Mouse (Mus musculus) layer of hippocampus, postnatal 25 days (tissue): ENCODE data around the gene Bbc3. TPM values are rescaled to one million over a fixed set of nuclear protein-coding genes. Genes with fewer than 3 reads are reported as not detected.

Experiments used
- DNase-seq, 2 experiments: peaks; one replicate each; pipeline ENCODE4 v3.0.0; 2022; ENCODE audit warnings: mixed read lengths in 2 of 2, low spot score in 1 of 2; ENCODE audit errors: extremely low spot score in 1 of 2
- total RNA-seq, 2 experiments: library from RNA; stranded (reverse); gene quantifications; 2 replicates each; pipeline ENCODE4 v1.2.3; 2021

Gene Bbc3
- total RNA-seq, 2 experiments from 2014 or later, result 14.0 to 20.0 TPM

GRCm38 (mm10) chr7:16313481-16314220, 5.5 kb downstream of the Bbc3 start:
- peak; percentile 64 to 67 for DNase-seq

DNA sequence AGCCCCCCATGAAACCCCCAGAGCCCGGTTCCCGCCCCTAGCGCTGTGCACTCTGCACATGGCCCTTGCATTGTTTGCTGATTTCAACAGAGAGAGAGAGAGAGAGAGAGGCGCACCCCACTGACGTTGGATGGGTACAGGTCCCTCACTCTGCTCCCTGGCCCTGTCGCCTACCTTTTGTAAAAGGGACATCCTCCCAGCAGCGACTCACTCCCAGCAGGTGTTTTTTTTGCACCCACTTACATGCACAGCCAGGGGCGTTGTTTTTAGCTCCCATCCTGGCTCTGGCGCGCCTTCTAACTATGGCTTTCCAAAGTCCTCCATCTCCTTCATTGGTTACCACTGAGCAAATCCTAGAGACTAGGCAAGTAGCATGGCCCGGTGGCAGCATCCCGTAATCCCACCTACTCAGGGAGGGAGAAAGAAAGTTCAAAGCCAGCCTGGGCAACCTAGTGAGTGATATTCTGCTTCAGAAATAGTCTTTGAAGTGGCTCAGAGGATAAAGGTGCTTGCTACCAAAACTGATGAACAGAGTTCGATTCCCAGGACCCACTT, 6.1 kb downstream of the Bbc3 start:
- no peak for DNase-seq

DNA sequence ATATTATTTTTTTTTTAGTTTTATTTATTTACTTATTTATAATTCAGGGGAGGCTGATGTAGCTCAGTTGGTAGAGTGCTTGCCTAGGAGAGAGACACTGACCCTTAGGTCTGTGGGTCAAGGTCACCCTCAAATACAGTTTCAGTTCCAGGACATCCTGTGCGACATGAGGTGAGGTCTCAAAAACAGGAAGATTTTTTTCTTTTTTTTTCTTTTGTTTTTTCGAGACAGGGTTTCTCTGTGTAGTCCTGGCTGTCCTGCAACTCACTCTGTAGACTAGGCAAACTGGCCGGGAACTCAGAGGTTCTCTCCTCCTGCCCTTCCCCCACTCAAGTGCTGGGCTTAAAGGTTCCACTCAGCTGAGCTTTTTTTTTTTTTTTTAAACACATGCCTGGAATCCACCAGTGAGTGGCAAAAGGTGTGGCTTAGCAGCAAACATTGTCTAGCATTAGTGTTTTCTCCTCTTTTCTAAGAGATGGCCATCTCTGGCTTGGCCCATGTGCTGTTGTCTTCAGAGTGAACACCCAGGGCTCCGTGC, 7.1 kb downstream of the Bbc3 start:
- DNase-seq, result no peak

- DNase-seq, result no peak
These were observed 8.9 kb downstream of the Bbc3 start for GRCm38 (mm10) chr7:16317094-16317493.

- DNase-seq, result no peak
These were observed 11.0 kb downstream of the Bbc3 start for GRCm38 (mm10) chr7:16319216-16319615.

- no peak for DNase-seq
These were observed 12.3 kb downstream of the Bbc3 start for GRCm38 (mm10) chr7:16320479-16320878.

- DNase-seq, result no peak
These were observed 16.5 kb downstream of the Bbc3 start for GRCm38 (mm10) chr7:16324661-16325060.

GRCm38 (mm10) chr7:16325920-16326606, 17.9 kb downstream of the Bbc3 start:
- peak in 1 of 2 experiments; percentile 28 for DNase-seq

DNA sequence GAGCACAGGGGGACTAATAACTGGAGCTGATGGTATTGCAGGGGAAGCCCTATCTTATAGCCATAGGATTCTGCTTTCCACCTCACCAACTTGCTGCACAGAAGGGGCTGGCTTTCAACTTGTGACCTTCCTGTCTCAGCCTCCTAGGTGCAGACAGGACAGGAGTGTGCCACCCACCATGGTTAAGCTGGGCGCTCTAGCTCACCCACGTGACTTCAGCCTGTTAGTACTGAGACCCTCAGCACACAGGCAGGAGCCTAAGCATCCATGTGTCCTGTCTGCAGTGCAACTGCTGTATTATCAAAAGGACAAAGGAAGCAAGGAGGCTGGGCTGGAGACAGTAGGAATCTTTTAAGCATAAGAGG, 18.4 kb downstream of the Bbc3 start:
- no peak for DNase-seq

- DNase-seq, result no peak
These were observed 21.0 kb downstream of the Bbc3 start for GRCm38 (mm10) chr7:16329146-16329545.

GRCm38 (mm10) chr7:16337733-16338132, 29.5 kb downstream of the Bbc3 start:
- DNase-seq, result no peak

DNA sequence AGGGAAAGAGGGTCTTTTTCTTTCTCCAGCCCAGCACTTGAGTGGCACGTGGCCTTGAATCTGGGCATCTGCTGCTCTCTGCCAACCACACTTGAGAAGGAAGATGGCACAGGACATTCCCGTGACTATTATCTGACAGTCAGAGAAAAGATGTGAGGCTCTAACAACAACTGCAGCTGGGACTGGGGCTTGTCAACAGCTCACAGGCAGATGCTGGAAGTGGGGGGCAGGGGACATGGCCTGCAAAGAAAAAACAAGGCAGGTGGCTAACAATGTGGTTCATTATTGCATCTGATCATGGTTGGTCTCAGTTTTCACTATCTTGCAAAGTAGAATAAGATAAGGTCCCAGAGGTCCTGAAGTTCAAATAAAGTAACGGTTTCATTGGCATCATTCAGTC, 36.4 kb downstream of the Bbc3 start:
- no peak for DNase-seq

GRCm38 (mm10) chr7:16345297-16345696, 37.1 kb downstream of the Bbc3 start:
- DNase-seq, result no peak

GRCm38 (mm10) chr7:16349999-16350398, 41.8 kb downstream of the Bbc3 start:
- no peak for DNase-seq

DNA sequence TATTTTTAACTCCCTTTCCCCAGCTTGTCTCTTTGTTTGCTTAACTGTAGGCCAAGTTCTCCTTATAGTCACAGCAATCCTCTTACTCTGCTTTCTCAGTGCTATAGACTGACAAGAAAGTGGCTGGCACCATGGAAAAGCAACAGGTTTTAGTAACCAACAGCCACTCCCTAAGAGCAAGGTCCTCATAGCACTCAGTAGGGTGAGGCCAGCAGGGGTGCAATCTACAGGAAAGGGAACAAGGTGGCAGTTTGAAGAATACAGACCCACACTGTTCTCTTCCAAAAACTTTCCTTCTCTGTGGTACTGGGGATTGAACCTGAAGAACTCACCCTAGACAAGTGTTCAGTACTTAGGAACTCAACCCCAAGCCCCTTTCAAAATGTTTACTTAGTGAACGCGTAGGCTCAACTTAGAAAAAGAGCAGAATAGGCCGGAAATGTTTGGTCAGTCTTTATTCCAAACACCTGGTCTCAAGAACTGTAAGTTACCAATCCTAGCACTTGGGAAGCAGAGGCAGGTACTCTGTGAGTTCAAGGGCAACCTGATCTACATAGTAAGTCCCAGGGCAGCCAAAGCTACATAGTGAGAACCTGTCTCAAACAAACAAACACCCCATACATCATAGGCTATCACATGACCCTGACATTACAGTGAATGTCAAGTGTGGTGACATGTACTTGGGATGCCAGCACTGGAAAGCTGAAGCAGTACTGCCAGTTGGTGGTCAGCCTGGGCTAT, 47.8 kb downstream of the Bbc3 start:
- DNase-seq, result no peak

GRCm38 (mm10) chr7:16357602-16358001, 49.4 kb downstream of the Bbc3 start:
- no peak for DNase-seq

- DNase-seq, result no peak
These were observed 56.1 kb downstream of the Bbc3 start for GRCm38 (mm10) chr7:16364319-16364718.

DNA sequence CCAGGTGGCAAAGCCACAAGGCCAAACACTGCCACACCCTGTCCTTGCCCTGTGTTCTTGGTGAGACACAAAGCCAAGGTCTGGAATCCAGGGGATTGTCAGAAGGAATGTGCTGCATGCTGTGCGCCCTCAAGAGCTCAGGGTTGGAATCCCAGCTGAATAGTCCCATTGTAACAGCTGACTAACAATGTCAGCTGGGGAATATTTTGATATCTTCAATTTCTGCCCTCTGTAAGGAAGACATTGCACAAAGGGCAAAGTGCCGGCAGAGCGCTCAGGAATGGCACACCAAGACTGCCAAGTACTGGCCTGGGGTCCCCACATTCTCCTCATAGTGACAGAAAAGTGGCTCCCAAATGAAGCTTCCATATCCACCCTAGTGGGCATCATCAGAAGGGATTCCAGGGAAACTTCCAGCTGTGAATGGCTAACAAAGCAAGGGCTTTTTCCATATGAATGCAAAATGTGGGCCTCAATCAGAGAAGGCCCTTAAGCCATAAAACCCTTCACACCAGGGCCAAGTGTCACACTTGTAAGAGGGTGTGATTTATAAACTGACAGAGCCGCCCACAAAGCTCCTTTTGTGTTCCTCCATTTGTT, 56.8 kb downstream of the Bbc3 start:
- no peak for DNase-seq

DNA sequence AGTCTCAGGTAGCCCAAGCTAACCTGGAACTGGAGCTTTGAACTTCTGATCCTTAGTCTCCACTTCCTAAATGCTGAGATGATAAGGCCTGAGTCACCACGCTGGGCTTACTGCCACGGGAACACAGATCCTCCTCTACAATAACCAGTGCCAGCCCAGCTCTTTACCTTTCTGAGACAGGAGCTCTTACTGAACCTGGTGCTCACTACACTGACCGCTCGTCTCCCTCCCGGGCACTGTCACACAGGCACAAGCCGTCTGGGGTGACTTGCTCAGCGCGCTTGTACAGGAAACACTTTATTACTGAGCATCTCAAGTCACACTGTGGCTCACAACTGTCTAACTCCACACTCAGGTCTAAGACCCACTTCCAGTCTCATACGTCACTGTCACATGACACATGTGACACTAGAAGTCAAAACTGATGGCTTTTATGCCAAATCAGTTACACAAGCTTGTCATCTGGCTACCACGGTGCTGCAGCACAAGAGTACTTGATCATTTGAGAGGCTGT, 58.0 kb downstream of the Bbc3 start:
- DNase-seq, result no peak

DNA sequence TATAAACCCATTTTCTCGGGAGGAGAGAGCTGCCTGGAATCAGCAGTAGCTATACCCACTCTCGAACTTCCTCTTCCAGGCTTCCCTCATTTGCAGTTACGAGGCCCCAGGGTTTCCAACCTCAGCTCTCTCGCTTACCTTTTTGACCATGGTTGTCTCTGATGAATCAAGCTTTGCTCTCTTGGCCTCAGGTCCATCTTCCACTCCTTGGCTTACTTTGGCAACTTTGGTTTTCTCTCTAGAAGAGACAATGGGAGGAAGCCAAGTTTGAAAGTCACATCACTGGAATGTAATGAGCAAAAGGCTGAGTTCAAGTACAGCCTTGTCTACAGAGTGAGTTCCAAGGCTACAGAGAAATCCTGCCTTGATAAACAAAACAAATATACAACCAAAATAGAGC, 58.5 kb downstream of the Bbc3 start:
- DNase-seq, result no peak
